Mouse (Mus musculus): ENCODE measurements around the gene Tor4a. TPM values are rescaled to one million over a fixed set of nuclear protein-coding genes. Genes with fewer than 3 reads are reported as not detected.

Gene Tor4a
- polyA plus RNA-seq, 1 experiment from 2014 or later, result 12.8 TPM

GRCm38 (mm10) chr2:25174866-25175689 lies 21.6 kb downstream of the Tor4a start:
- no peak for ATAC-seq (ENCODE audit: insufficient number of reproducible peaks, insufficient read depth, low FRiP score, low read depth)
- 50% methylated on average over 7 of the region's 7 CpGs for WGBS
- Histone ChIP-seq H3K4me3 (ENCODE audit: low read depth, low read length) (no peak overlapping the region), H3K27ac (ENCODE audit: low read length) (no peak overlapping the region), H3K9ac (replicated peaks; ENCODE audit: low read depth, low read length) (no peak overlapping the region), H3K4me1 (ENCODE audit: control insufficient read depth, insufficient read depth, low read length) (peaks cover 29% of the 10 kb centered on the region), H3K9me3 (ENCODE audit: control insufficient read depth, low read depth, low read length) (no peaks in the 10 kb centered on the region), H3K4me2 (replicated peaks; ENCODE audit: low read depth, low read length) (no peak overlapping the region), H3K36me3 (ENCODE audit: control insufficient read depth, insufficient read depth, low read length) (no peaks in the 10 kb centered on the region), H3K27me3 (ENCODE audit: control insufficient read depth, insufficient read depth, low read length) (peaks cover under 1% of the 10 kb centered on the region)

- H3K4me3 ChIP-seq (ENCODE audit: low read depth, low read length), result no peak overlapping the region
- no peaks in the 10 kb centered on the region for H3K9me3 ChIP-seq (ENCODE audit: control insufficient read depth, low read depth, low read length)
- H3K27ac ChIP-seq (ENCODE audit: low read length), result no peak overlapping the region
- WGBS, result 92% methylated on average over 4 of the region's 4 CpGs
- no peak overlapping the region for H3K4me2 ChIP-seq (replicated peaks; ENCODE audit: low read depth, low read length)
- no peaks in the 10 kb centered on the region; the same call in 1 of the 2 replicates for H3K27me3 ChIP-seq (ENCODE audit: control insufficient read depth, insufficient read depth, low read length)
- ATAC-seq (ENCODE audit: insufficient number of reproducible peaks, insufficient read depth, low FRiP score, low read depth), result no peak
- no peaks in the 10 kb centered on the region for H3K36me3 ChIP-seq (ENCODE audit: control insufficient read depth, insufficient read depth, low read length)
- peaks cover 28% of the 10 kb centered on the region for H3K4me1 ChIP-seq (ENCODE audit: control insufficient read depth, insufficient read depth, low read length)
- H3K9ac ChIP-seq (replicated peaks; ENCODE audit: low read depth, low read length), result no peak overlapping the region
These were observed 22.9 kb downstream of the Tor4a start for GRCm38 (mm10) chr2:25173821-25174220.

- Histone ChIP-seq H3K36me3 (ENCODE audit: control insufficient read depth, insufficient read depth, low read length) (no peaks in the 10 kb centered on the region), H3K27me3 (ENCODE audit: control insufficient read depth, insufficient read depth, low read length) (no peaks in the 10 kb centered on the region), H3K9ac (replicated peaks; ENCODE audit: low read depth, low read length) (no peak overlapping the region), H3K4me3 (ENCODE audit: low read depth, low read length) (no peak overlapping the region), H3K9me3 (ENCODE audit: control insufficient read depth, low read depth, low read length) (no peaks in the 10 kb centered on the region), H3K4me1 (ENCODE audit: control insufficient read depth, insufficient read depth, low read length) (peaks cover 24% of the 10 kb centered on the region), H3K4me2 (replicated peaks; ENCODE audit: low read depth, low read length) (no peak overlapping the region), H3K27ac (ENCODE audit: low read length) (peak overlapping the region; percentile 15; the same call in 1 of the 2 replicates)
- no peak for ATAC-seq (ENCODE audit: insufficient number of reproducible peaks, insufficient read depth, low FRiP score, low read depth)
- WGBS, result 62% methylated on average over 8 of the region's 8 CpGs
These were observed 24.1 kb downstream of the Tor4a start for GRCm38 (mm10) chr2:25172629-25173028.

GRCm38 (mm10) chr2:25171769-25172153 lies 24.9 kb downstream of the Tor4a start:
- 62% methylated on average over 1 of the region's 1 CpGs for WGBS
- Histone ChIP-seq H3K9me3 (ENCODE audit: control insufficient read depth, low read depth, low read length) (no peaks in the 10 kb centered on the region), H3K4me3 (ENCODE audit: low read depth, low read length) (no peak overlapping the region), H3K27ac (ENCODE audit: low read length) (no peak overlapping the region), H3K9ac (replicated peaks; ENCODE audit: low read depth, low read length) (no peak overlapping the region), H3K27me3 (ENCODE audit: control insufficient read depth, insufficient read depth, low read length) (no peaks in the 10 kb centered on the region), H3K4me1 (ENCODE audit: control insufficient read depth, insufficient read depth, low read length) (peaks cover 22% of the 10 kb centered on the region), H3K36me3 (ENCODE audit: control insufficient read depth, insufficient read depth, low read length) (no peaks in the 10 kb centered on the region), H3K4me2 (replicated peaks; ENCODE audit: low read depth, low read length) (no peak overlapping the region)
- no peak for ATAC-seq (ENCODE audit: insufficient number of reproducible peaks, insufficient read depth, low FRiP score, low read depth)

- Histone ChIP-seq H3K9me3 (ENCODE audit: control insufficient read depth, low read depth, low read length) (no peaks in the 10 kb centered on the region), H3K4me1 (ENCODE audit: control insufficient read depth, insufficient read depth, low read length) (peaks cover 19% of the 10 kb centered on the region), H3K4me2 (replicated peaks; ENCODE audit: low read depth, low read length) (no peak overlapping the region), H3K4me3 (ENCODE audit: low read depth, low read length) (no peak overlapping the region), H3K27me3 (ENCODE audit: control insufficient read depth, insufficient read depth, low read length) (no peaks in the 10 kb centered on the region), H3K9ac (replicated peaks; ENCODE audit: low read depth, low read length) (no peak overlapping the region), H3K27ac (ENCODE audit: low read length) (no peak overlapping the region), H3K36me3 (ENCODE audit: control insufficient read depth, insufficient read depth, low read length) (no peaks in the 10 kb centered on the region)
- WGBS, result 84% methylated on average over 6 of the region's 6 CpGs
- ATAC-seq (ENCODE audit: insufficient number of reproducible peaks, insufficient read depth, low FRiP score, low read depth), result no peak
These were observed 25.5 kb downstream of the Tor4a start for GRCm38 (mm10) chr2:25171101-25171768.

- H3K36me3 ChIP-seq (ENCODE audit: control insufficient read depth, insufficient read depth, low read length), result no peaks in the 10 kb centered on the region
- H3K4me3 ChIP-seq (ENCODE audit: low read depth, low read length), result no peak overlapping the region
- no peak for ATAC-seq (ENCODE audit: insufficient number of reproducible peaks, insufficient read depth, low FRiP score, low read depth)
- no peaks in the 10 kb centered on the region for H3K9me3 ChIP-seq (ENCODE audit: control insufficient read depth, low read depth, low read length)
- H3K4me1 ChIP-seq (ENCODE audit: control insufficient read depth, insufficient read depth, low read length), result peaks cover 19% of the 10 kb centered on the region
- no peak overlapping the region for H3K27ac ChIP-seq (ENCODE audit: low read length)
- H3K4me2 ChIP-seq (replicated peaks; ENCODE audit: low read depth, low read length), result no peak overlapping the region
- H3K27me3 ChIP-seq (ENCODE audit: control insufficient read depth, insufficient read depth, low read length), result no peaks in the 10 kb centered on the region
- H3K9ac ChIP-seq (replicated peaks; ENCODE audit: low read depth, low read length), result no peak overlapping the region
- WGBS, result 60% methylated on average over 10 of the region's 10 CpGs
These were observed 26.2 kb downstream of the Tor4a start for GRCm38 (mm10) chr2:25170326-25171100.

GRCm38 (mm10) chr2:25169778-25170177 lies 26.9 kb downstream of the Tor4a start:
- Histone ChIP-seq H3K9me3 (ENCODE audit: control insufficient read depth, low read depth, low read length) (no peaks in the 10 kb centered on the region), H3K4me2 (replicated peaks; ENCODE audit: low read depth, low read length) (no peak overlapping the region), H3K9ac (replicated peaks; ENCODE audit: low read depth, low read length) (no peak overlapping the region), H3K4me1 (ENCODE audit: control insufficient read depth, insufficient read depth, low read length) (peaks cover 16% of the 10 kb centered on the region), H3K27me3 (ENCODE audit: control insufficient read depth, insufficient read depth, low read length) (no peaks in the 10 kb centered on the region), H3K36me3 (ENCODE audit: control insufficient read depth, insufficient read depth, low read length) (no peaks in the 10 kb centered on the region), H3K27ac (ENCODE audit: low read length) (no peak overlapping the region), H3K4me3 (ENCODE audit: low read depth, low read length) (no peak overlapping the region)
- no peak for ATAC-seq (ENCODE audit: insufficient number of reproducible peaks, insufficient read depth, low FRiP score, low read depth)
- 36% methylated on average over 5 of the region's 5 CpGs for WGBS

- Histone ChIP-seq H3K9ac (replicated peaks; ENCODE audit: low read depth, low read length) (peak overlapping the region; percentile 33; the same call in 1 of the 2 replicates), H3K9me3 (ENCODE audit: control insufficient read depth, low read depth, low read length) (no peaks in the 10 kb centered on the region), H3K27me3 (ENCODE audit: control insufficient read depth, insufficient read depth, low read length) (no peaks in the 10 kb centered on the region), H3K4me1 (ENCODE audit: control insufficient read depth, insufficient read depth, low read length) (peaks cover 16% of the 10 kb centered on the region), H3K36me3 (ENCODE audit: control insufficient read depth, insufficient read depth, low read length) (no peaks in the 10 kb centered on the region), H3K4me2 (replicated peaks; ENCODE audit: low read depth, low read length) (peak overlapping the region; percentile 82), H3K4me3 (ENCODE audit: low read depth, low read length) (peak overlapping the region; percentile 39), H3K27ac (ENCODE audit: low read length) (peak overlapping the region; percentile 52; the same call in 1 of the 2 replicates)
- no peak for ATAC-seq (ENCODE audit: insufficient number of reproducible peaks, insufficient read depth, low FRiP score, low read depth)
- 24% methylated on average over 2 of the region's 2 CpGs for WGBS
These were observed 28.1 kb downstream of the Tor4a start for GRCm38 (mm10) chr2:25168665-25168978.
